Mouse (Mus musculus) embryonic facial prominence, embryonic 14.5 days (tissue): ENCODE measurements around the gene B3gnt6. TPM values are rescaled to one million over a fixed set of nuclear protein-coding genes. Genes with fewer than 3 reads are reported as not detected.

ENCODE experiments used
- ATAC-seq: fragments of 200-750 bp; cut with Nextera tagmentation; 2 replicates; pipeline ENCODE4 v1.8.0; 2017; ENCODE audit warnings: low read depth, moderate number of reproducible peaks, moderate TSS enrichment
- DNase-seq: peaks from one replicate; pipeline ENCODE4 v3.0.0-alpha.2; 2015; ENCODE audit warnings: low spot score
- H3K27ac ChIP-seq: fragments of 300-500 bp; sonication (generic); replicated peaks from 2 replicates; pipeline ENCODE4 v1.5.1; 2014; ENCODE audit warnings: low read depth, mild to moderate bottlenecking, low read length, moderate library complexity
- H3K27me3 ChIP-seq: fragments of 300-500 bp; sonication (generic); replicated peaks from 2 replicates; pipeline ENCODE4 v1.6.1; 2014; ENCODE audit warnings: low read length; ENCODE audit not compliant: control insufficient read depth, insufficient read depth
- H3K36me3 ChIP-seq: fragments of 300-500 bp; sonication (generic); 2 replicates; pipeline ENCODE4 v1.6.1; 2014; ENCODE audit warnings: low read length, mixed read lengths; ENCODE audit not compliant: control insufficient read depth, insufficient read depth
- H3K4me1 ChIP-seq: fragments of 300-500 bp; sonication (generic); 2 replicates; pipeline ENCODE4 v1.6.1; 2014; ENCODE audit warnings: antibody characterized with exemption, low read length; ENCODE audit not compliant: control insufficient read depth, insufficient read depth
- H3K4me2 ChIP-seq: fragments of 300-500 bp; sonication (generic); 2 replicates; pipeline ENCODE4 v1.6.1; 2014; ENCODE audit warnings: low read depth, mild to moderate bottlenecking, low read length, moderate library complexity, mixed read lengths
- H3K4me3 ChIP-seq: fragments of 300-500 bp; sonication (generic); 2 replicates; pipeline ENCODE4 v1.5.1; 2014; ENCODE audit warnings: low read depth, mild to moderate bottlenecking, low read length
- H3K9ac ChIP-seq: fragments of 300-500 bp; sonication (generic); 2 replicates; pipeline ENCODE4 v1.6.1; 2014; ENCODE audit warnings: low read depth, mild to moderate bottlenecking, low read length, moderate library complexity, mixed read lengths
- H3K9me3 ChIP-seq: fragments of 300-500 bp; sonication (generic); 2 replicates; pipeline ENCODE4 v1.6.1; 2016; ENCODE audit warnings: low read length; ENCODE audit not compliant: control insufficient read depth
- WGBS: fragments of 180-500 bp; shearing (Covaris S2); extraction: QIAGEN DNeasy Blood & Tissue Kit; methylation state at CpG from one replicate; pipeline ENCODE4 v1.1.7; 2014; 5-methylcytosine and 5-hydroxymethylcytosine counted together
- polyA plus RNA-seq: library from polyadenylated mRNA; unstranded; fragments of >200 nt; fragmentation: Nextera tagmentation; extraction: Ambion mirVana; gene quantifications from 2 replicates; pipeline ENCODE4 v1.2.1, GENCODE M21; 2014

B3gnt6 gene
- polyA plus RNA-seq, 1 experiment from 2014 or later: 0.07 TPM

DNA sequence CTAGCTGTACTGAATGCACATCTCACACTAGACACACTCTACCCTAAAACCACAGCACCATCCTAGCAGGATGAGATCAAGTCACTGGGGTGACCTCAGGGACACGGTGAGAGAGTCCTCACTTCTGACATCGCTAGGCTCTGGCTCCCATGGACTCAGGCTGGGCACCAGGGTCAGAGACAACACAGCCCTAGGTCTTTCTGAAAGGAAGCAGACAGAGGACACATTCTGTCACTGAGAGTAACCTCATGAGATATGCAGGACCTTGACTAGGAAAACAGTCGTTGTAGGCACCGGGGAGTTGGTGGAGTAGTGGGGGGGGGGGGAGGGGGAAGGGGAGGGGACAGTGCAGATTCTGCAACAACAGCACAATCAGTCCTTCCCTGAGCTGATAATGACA, 25.9 kb downstream of the B3gnt6 start:
- 27% methylated on average over 4 of the region's 4 CpGs for WGBS
- H3K9ac ChIP-seq: no peak overlapping the region

GRCm38 (mm10) chr7:98172661-98173060, 26.6 kb downstream of the B3gnt6 start:
- Histone ChIP-seq H3K4me3 (no peak overlapping the region), H3K4me2 (no peak overlapping the region), H3K27me3 (no peaks in the 10 kb centered on the region), H3K36me3 (no peaks in the 10 kb centered on the region), H3K27ac (no peak overlapping the region), H3K9ac (no peak overlapping the region), H3K9me3 (no peaks in the 10 kb centered on the region), H3K4me1 (peaks cover 13% of the 10 kb centered on the region; the same call in 1 of the 2 replicates)
- ATAC-seq (no peak), DNase-seq (no peak)
- 85% methylated on average over 8 of the region's 8 CpGs for WGBS

More for the DNA sequence above, 25.9 kb downstream of the B3gnt6 start:
- H3K4me1 ChIP-seq: peaks cover 13% of the 10 kb centered on the region; the same call in 1 of the 2 replicates
- no peaks in the 10 kb centered on the region for H3K36me3 ChIP-seq
- no peak overlapping the region for H3K4me3 ChIP-seq
- no peaks in the 10 kb centered on the region for H3K27me3 ChIP-seq
- ATAC-seq (no peak), DNase-seq (no peak)
- no peak overlapping the region for H3K4me2 ChIP-seq
- no peaks in the 10 kb centered on the region for H3K9me3 ChIP-seq
- H3K27ac ChIP-seq: no peak overlapping the region

DNA sequence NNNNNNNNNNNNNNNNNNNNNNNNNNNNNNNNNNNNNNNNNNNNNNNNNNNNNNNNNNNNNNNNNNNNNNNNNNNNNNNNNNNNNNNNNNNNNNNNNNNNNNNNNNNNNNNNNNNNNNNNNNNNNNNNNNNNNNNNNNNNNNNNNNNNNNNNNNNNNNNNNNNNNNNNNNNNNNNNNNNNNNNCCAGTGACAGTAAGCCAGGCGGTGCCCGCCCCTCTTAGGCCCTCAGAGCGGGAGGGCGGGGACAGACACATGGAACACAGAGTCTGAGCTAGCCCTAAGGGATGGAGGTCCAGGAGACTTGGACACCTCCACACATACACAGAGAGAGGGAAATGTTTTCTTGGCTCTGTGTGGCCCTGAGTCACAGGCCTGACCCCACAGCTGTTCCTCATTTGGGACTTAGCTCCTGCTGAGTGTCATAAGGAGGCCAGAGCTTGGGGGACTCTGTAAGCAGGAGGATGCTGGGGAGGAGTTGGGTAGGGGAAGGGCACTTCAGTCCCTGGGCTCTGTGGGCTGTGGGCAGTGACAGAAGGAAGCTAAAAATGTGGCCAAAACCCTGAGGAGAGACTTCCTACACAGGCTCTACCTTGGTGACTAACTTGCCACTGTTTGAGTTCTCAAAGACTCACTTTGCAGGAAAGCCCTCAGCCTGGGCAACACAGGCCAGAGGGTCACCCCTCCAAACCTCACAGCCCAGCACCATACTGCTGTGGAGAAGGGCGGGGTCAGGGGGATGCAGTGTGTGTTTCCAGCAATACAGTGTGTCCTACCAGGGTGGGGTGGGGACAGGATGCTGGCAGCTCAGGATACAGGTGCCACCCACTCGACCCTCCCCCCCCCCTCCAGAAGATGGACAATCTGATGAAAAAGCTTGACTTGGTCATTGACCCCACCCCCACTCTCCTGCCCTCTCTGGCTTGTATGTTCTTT, 27.9 kb downstream of the B3gnt6 start:
- Histone ChIP-seq H3K27me3 (no peaks in the 10 kb centered on the region), H3K27ac (no peak overlapping the region), H3K9ac (no peak overlapping the region), H3K4me1 (0 out of 2 replicates have a peak, but pooled peaks cover 10% of the 10 kb centered on the region), H3K9me3 (no peaks in the 10 kb centered on the region), H3K4me3 (no peak overlapping the region), H3K36me3 (no peaks in the 10 kb centered on the region), H3K4me2 (no peak overlapping the region)
- 42% methylated on average over 6 of the region's 6 CpGs for WGBS
- no peak for DNase-seq
- ATAC-seq: peak; percentile 76

GRCm38 (mm10) chr7:98164999-98165528, 34.2 kb downstream of the B3gnt6 start:
- Histone ChIP-seq H3K4me1 (peaks cover 16% of the 10 kb centered on the region), H3K4me2 (no peak overlapping the region), H3K9me3 (no peaks in the 10 kb centered on the region), H3K4me3 (no peak overlapping the region), H3K27me3 (no peaks in the 10 kb centered on the region), H3K9ac (no peak overlapping the region; the same call in 1 of the 2 replicates), H3K27ac (0 out of 2 replicates have a peak overlapping the region, but pooled peaks have one; percentile 41), H3K36me3 (no peaks in the 10 kb centered on the region)
- WGBS: 47% methylated on average over 10 of the region's 10 CpGs
- peak; percentile 26; the same call in 1 of the 2 replicates for ATAC-seq
- DNase-seq: peak; percentile 51

DNA sequence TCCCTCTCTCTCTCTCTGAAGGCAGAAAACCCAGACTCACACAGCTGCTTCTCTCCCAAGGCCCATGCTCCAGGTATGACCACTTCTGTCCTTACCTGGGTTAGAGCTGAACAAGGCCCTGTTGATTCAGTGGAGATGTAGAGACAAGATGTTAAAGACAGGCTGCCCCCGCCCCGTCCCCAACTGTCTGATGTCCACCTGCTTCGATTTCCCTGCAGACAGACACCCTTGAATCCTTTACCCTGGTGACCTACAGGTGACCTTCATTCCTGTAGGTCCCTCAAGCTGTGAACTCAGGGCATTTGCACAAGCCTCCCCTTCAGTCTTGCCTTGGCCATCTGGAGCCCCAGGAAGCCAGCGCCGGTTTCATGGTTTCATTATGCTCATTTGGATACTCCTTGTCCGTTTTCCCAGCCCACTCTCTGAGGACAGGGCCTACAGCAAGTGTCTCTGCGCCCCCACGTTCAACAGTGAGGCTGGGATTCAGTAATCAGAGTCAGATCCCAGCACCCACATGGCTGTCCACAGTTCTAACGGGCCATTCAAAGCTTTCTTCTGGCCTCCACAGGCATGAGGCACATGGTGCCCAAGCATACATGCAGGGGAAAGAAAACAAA, 34.8 kb downstream of the B3gnt6 start:
- Histone ChIP-seq H3K27ac (0 out of 2 replicates have a peak overlapping the region, but pooled peaks have one; percentile 6), H3K27me3 (no peaks in the 10 kb centered on the region), H3K9me3 (no peaks in the 10 kb centered on the region), H3K4me2 (no peak overlapping the region), H3K36me3 (no peaks in the 10 kb centered on the region), H3K9ac (no peak overlapping the region), H3K4me1 (peaks cover 16% of the 10 kb centered on the region), H3K4me3 (no peak overlapping the region)
- ATAC-seq: no peak
- no peak for DNase-seq
- 62% methylated on average over 9 of the region's 9 CpGs for WGBS

DNA sequence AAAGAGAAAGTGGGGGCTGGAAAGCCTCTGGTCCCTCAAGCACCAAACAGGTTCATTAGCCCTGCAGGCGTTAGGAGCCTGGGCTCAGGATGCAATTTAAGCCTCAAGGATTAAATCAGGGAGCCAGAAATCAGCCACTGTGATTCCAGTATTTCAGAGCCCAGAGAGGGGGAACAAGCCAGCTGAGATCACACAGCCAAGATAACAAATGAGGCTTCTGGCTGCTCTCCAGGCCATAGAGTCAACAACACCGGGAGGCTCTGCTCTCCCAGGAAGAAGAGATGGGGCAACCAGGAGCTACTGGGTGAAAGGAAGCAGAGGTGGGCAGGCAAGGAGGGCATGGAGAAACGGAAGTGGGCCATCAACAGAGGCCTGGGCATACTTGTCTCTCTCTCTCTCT, 35.6 kb downstream of the B3gnt6 start:
- Histone ChIP-seq H3K9ac (no peak overlapping the region), H3K4me2 (no peak overlapping the region), H3K4me1 (peaks cover 16% of the 10 kb centered on the region), H3K27me3 (no peaks in the 10 kb centered on the region), H3K27ac (no peak overlapping the region), H3K9me3 (no peaks in the 10 kb centered on the region), H3K4me3 (no peak overlapping the region), H3K36me3 (no peaks in the 10 kb centered on the region)
- WGBS: 56% methylated on average over 3 of the region's 3 CpGs
- ATAC-seq (no peak), DNase-seq (no peak)

DNA sequence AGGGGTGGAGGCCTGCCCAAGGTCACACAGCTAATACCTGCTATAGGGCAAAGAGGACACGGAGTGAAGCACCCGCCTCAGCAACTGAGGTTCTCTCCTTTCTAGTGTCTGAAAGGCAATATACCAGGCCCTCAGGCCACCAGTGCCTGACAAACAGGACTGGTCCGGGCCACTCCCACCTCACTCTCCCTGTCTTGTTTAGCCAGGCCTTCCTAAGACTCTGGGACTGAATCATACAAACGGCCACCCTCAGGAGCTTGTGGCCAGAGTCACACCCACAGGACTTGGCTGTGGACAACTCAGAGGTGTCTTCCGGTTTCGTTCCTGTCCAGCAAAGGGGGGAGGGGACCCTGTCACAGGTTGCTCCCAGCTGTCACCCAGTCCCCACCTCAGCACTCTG, 37.0 kb downstream of the B3gnt6 start:
- no peaks in the 10 kb centered on the region for H3K36me3 ChIP-seq
- no peaks in the 10 kb centered on the region for H3K27me3 ChIP-seq
- no peak overlapping the region for H3K9ac ChIP-seq
- peaks cover 16% of the 10 kb centered on the region for H3K4me1 ChIP-seq
- H3K4me3 ChIP-seq: no peak overlapping the region
- DNase-seq (no peak), ATAC-seq (no peak)
- H3K4me2 ChIP-seq: no peak overlapping the region
- no peak overlapping the region for H3K27ac ChIP-seq
- H3K9me3 ChIP-seq: no peaks in the 10 kb centered on the region
- WGBS: 76% methylated on average over 6 of the region's 6 CpGs

- ATAC-seq (no peak), DNase-seq (no peak)
- Histone ChIP-seq H3K9me3 (no peaks in the 10 kb centered on the region), H3K4me2 (no peak overlapping the region), H3K36me3 (no peaks in the 10 kb centered on the region), H3K27ac (no peak overlapping the region), H3K9ac (no peak overlapping the region), H3K27me3 (no peaks in the 10 kb centered on the region), H3K4me3 (no peak overlapping the region), H3K4me1 (peaks cover 12% of the 10 kb centered on the region)
- 40% methylated on average over 7 of the region's 8 CpGs for WGBS
Measured at GRCm38 (mm10) chr7:98160041-98160740, 39.1 kb downstream of the B3gnt6 start.
